Mouse (Mus musculus) left cerebral cortex, postnatal 4 days (tissue): Measurements from ENCODE around the gene Gstt1. TPM values are rescaled to one million over a fixed set of nuclear protein-coding genes. Genes with fewer than 3 reads are reported as not detected.
A peak's percentile ranks its signal among the peaks of the same experiment; 100 is the strongest.

Source experiments
- DNase-seq: peaks from one replicate; pipeline ENCODE4 v3.0.0-alpha.2; 2022
- intact Hi-C: fragments of 180-260 bp; cut with DNase I; formaldehyde crosslinking; loops from one replicate; pipeline ENCODE4 v1.15.1; 2025
- total RNA-seq, 2 experiments: library from RNA; stranded (reverse); gene quantifications; 2 replicates each; pipeline ENCODE4 v1.2.3; 2021

Gstt1 gene
- total RNA-seq, 2 experiments from 2014 or later = 6.6 to 9.4 TPM

GRCm38 (mm10) chr10:75819882-75820281, 21.5 kb upstream of the Gstt1 start:
- no peak for DNase-seq
- intact Hi-C loops = no loop called here

GRCm38 (mm10) chr10:75818641-75819040, 20.3 kb upstream of the Gstt1 start:
- intact Hi-C loops = no loop called here

GRCm38 (mm10) chr10:75804217-75804616, 5.8 kb upstream of the Gstt1 start:
- no peak for DNase-seq
- intact Hi-C loops = no loop called here

More at GRCm38 (mm10) chr10:75818641-75819040, 20.3 kb upstream of the Gstt1 start:
- DNase-seq = no peak

- intact Hi-C loops = no loop called here
- DNase-seq = peak; percentile 38
Measured at GRCm38 (mm10) chr10:75797619-75798175, 687 bp downstream of the Gstt1 start.

- no peak for DNase-seq
- intact Hi-C loops = no loop called here
Measured at GRCm38 (mm10) chr10:75796731-75797516, 1.5 kb downstream of the Gstt1 start.

- intact Hi-C loops = no loop called here
Measured at GRCm38 (mm10) chr10:75794880-75795279, 3.5 kb downstream of the Gstt1 start.

GRCm38 (mm10) chr10:75790773-75791172, 7.6 kb downstream of the Gstt1 start:
- DNase-seq = no peak
- intact Hi-C loops = no loop called here

More at GRCm38 (mm10) chr10:75794880-75795279, 3.5 kb downstream of the Gstt1 start:
- DNase-seq = no peak

GRCm38 (mm10) chr10:75789841-75790240, 8.5 kb downstream of the Gstt1 start:
- DNase-seq = no peak
- intact Hi-C loops = no loop called here

GRCm38 (mm10) chr10:75789081-75789735, 9.2 kb downstream of the Gstt1 start:
- DNase-seq = no peak
- intact Hi-C loops = no loop called here

DNA sequence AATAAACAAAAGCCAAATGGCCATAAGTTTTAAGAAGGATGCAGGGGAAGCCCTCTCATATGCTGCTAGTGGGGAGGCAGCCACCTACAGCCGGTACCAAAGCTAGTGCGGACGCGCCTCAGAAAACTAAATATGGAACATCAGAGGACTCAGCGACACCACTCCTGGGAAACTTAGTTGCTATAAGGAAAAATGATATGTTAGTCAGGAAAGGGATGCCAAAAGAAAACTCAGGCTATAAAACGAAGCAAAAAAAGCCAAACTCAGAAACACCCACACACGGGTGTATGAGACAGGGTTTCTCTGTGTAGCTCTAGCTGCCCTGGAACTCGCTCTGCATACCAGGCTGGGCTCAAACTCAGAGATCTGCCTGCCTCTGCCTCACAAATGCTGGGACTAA, 10.1 kb downstream of the Gstt1 start:
- DNase-seq = no peak
- intact Hi-C loops = no loop called here

- intact Hi-C loops = no loop called here
- DNase-seq = no peak
Measured at GRCm38 (mm10) chr10:75785442-75785841, 12.9 kb downstream of the Gstt1 start.

- peak; percentile 14 for DNase-seq
- intact Hi-C loops = no loop called here
Measured at GRCm38 (mm10) chr10:75780769-75781578, 17.4 kb downstream of the Gstt1 start, which contains the start of the genes Gm20441 and Gstt3. Gm20441 (minus strand) TSS chr10:75780954. Gstt3 (minus strand) TSS chr10:75781414.

GRCm38 (mm10) chr10:75779206-75780174, 18.9 kb downstream of the Gstt1 start:
- intact Hi-C loops = loop anchor here (10.0 kb wide), 1 partner anchor 55 kb away; the partner anchor contains the start of gene Gstt2
- DNase-seq = no peak

DNA sequence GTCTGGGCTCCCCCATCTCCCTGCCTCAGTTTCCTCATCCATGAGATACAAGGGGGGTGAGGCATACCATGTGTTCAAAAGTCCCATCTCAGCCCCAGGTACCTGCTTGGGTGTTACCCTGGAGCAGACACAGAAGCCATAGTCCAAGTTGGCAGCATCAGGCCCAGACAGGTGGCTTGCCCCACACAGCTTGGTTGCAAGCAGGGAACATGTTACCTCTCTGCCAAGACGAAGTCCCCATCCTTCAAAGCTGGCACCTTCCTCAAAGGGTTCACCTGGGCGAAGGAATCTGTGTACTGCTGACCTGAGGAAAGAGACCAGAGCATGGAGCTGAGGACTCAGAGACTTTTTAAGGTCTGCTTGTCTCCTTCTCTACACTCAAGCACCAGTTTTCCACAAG, 20.5 kb downstream of the Gstt1 start:
- DNase-seq = no peak
- intact Hi-C loops = loop anchor here (10.0 kb wide), 1 partner anchor 57 kb away; the partner anchor contains the start of gene Gstt2

DNA sequence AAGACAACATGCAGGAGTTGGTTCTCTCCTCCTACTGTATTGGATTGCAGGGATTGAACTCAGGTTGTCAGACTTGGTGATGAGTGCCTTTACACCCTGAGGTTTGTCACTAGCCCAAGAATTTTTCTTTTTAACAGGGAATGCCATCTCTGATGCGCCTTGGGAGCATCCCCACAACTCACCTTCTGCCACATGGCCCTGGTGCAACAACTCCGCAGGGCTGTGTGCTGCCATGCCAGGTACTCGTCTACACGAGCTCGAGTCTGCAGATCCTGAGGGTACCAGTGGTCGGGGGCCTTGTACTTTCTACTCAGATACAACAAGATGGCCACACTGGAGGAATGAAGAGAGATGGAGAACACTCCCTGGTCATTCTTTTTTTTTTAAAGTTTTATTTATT, 21.8 kb downstream of the Gstt1 start:
- no peak for DNase-seq
- intact Hi-C loops = loop anchor here (10.0 kb wide), 1 partner anchor 58 kb away; the partner anchor contains the start of gene Gstt2

DNA sequence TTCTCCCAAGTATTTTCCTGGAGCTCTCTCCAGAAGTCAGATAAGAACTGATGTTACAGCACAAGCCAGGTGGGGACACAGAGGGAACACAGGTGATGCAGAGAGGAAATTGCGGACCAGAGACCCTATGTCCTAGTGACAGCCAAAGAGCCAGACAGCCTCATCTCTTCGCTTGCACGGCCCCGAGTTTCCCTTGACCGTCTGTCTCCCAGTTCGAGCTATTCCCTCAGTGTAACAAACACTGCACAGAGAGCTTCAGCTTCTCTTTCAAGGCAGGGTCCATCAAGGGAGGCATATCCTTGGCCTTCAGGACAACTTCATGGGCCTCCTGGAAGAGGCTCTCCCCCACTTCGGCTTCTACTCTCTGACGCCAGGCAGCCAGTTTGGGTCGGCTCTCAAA, 23.8 kb downstream of the Gstt1 start:
- intact Hi-C loops = loop anchor here (10.0 kb wide), 1 partner anchor 60 kb away; the partner anchor contains the start of gene Gstt2
- DNase-seq = no peak

DNA sequence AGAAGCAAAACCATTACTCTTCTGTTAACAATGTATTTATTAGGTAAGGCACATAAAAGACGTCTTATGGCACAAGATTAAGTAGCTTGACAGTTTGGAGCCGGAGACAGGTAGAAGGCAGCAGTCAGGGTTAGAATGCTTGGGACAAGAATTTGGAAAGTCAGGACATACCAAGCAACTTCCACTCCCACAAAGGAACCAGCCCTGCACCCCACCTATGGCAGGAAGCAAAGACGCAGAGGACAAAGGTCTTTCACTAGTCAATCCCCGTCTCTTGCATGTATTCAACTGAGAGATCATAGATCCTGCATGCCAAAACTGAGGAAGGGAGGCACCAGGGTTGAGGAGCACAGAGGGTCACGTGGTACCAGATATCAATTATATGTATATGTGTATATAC, 24.3 kb downstream of the Gstt1 start:
- DNase-seq = no peak
- intact Hi-C loops = loop anchor here (10.0 kb wide), 1 partner anchor 61 kb away; the partner anchor contains the start of gene Gstt2

DNA sequence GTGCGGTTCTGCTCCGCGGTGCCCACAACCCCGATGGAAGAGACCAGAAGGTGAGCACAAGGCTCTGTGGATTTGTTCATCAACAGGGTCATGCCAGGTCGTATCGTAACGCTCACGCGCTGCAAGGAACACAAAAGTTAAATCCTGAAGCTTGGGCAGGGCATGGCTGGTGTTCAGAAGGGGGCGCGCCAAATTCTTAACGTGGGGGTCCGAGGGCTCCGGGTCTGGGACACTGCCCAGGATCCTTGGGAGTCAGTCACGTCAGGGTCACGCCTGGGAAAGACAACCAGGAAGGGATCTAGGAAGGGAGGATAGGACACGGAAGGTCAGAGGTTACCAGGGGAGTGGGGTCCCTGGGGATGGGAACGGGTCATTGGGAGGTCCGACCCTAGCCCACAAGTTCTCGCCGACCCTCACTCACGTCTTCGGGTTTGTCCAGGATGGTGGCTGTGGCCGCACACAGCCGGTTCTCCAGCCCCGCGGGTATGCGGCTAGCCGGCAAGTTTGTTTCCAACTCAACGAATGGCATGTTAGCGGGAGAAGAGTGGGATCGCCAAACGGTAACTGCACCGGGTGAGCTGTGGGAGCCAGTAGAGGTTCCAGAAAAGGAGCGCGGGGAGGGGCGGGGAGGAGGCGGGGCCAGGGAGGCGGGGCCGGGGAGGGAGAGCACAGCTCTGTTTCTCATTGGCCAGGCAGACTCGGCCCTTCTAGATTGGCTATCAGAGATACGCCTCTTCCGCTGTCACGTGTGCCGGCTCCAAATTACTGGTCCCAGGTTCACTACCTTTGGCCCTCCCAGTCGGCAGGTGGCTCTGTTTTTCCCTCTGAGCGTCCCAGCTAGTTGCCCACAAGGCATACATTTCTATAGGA, 25.4 kb downstream of the Gstt1 start, which contains the start of gene Ddt:
Ddt (minus strand) TSS at position 620 of the 870 bp plus-strand sequence.
- intact Hi-C loops = loop anchor here (10.0 kb wide), 1 partner anchor 62 kb away; the partner anchor contains the start of gene Gstt2
- peak; percentile 90 for DNase-seq
